Mouse (Mus musculus) adrenal gland, postnatal 4 days (tissue): ENCODE data around the gene Enox1. TPM values are rescaled to one million over a fixed set of nuclear protein-coding genes. Genes with fewer than 3 reads are reported as not detected.

ENCODE experiments used
- total RNA-seq, 2 experiments: library from RNA; stranded (reverse); gene quantifications; 2 replicates each; pipeline ENCODE4 v1.2.3; 2021

Gene Enox1
- total RNA-seq, 2 experiments from 2014 or later = 12.8 to 13.4 TPM

Other genes starting within 250 kb of the Enox1 start
- 10 to 100 TPM in 1 of 2 experiments, 1 to 10 TPM in 1; 9.4 to 12.9 TPM for gene Ccdc122, start 120.0 kb upstream of the Enox1 start, total RNA-seq
- gene Lacc1, start 119.9 kb upstream of the Enox1 start, total RNA-seq = 10 to 100 TPM; 15.5 to 16.8 TPM